Mouse (Mus musculus) left cerebral cortex, postnatal 25 days (tissue): ENCODE results near the gene Cacnb4. TPM values are rescaled to one million over a fixed set of nuclear protein-coding genes. Genes with fewer than 3 reads are reported as not detected.
A peak's percentile ranks its signal among the peaks of the same experiment; 100 is the strongest.

Experiments used
- DNase-seq, 2 experiments: peaks; one replicate each; pipeline ENCODE4 v3.0.0; 2022; ENCODE audit warnings: low spot score in 2 of 2, mixed read lengths in 1 of 2
- intact Hi-C: fragments of 180-260 bp; cut with DNase I; formaldehyde crosslinking; loops from one replicate; pipeline ENCODE4 v1.15.1; 2025
- total RNA-seq, 2 experiments: library from RNA; stranded (reverse); gene quantifications; 2 replicates each; pipeline ENCODE4 v1.2.3; 2021

The Cacnb4 gene
- total RNA-seq, 2 experiments from 2014 or later: 168 to 178 TPM

- intact Hi-C loops: no loop called here
- DNase-seq: no peak
Measured at GRCm38 (mm10) chr2:52448916-52449315, 227.7 kb downstream of the Cacnb4 start.

GRCm38 (mm10) chr2:52446648-52447047 is 230.0 kb downstream of the Cacnb4 start:
- DNase-seq: no peak
- intact Hi-C loops: no loop called here

GRCm38 (mm10) chr2:52442125-52442524 is 234.5 kb downstream of the Cacnb4 start:
- intact Hi-C loops: no loop called here
- DNase-seq: no peak

GRCm38 (mm10) chr2:52440420-52441015 is 236.1 kb downstream of the Cacnb4 start:
- intact Hi-C loops: no loop called here
- no peak for DNase-seq

GRCm38 (mm10) chr2:52438437-52438836 is 238.2 kb downstream of the Cacnb4 start:
- no peak for DNase-seq
- intact Hi-C loops: no loop called here

- no peak for DNase-seq
- intact Hi-C loops: no loop called here
Measured at GRCm38 (mm10) chr2:52438013-52438412, 238.6 kb downstream of the Cacnb4 start.

GRCm38 (mm10) chr2:52435919-52436632 is 240.6 kb downstream of the Cacnb4 start:
- DNase-seq: no peak
- intact Hi-C loops: no loop called here

- DNase-seq: no peak
- intact Hi-C loops: no loop called here
Measured at GRCm38 (mm10) chr2:52433365-52433764, 243.3 kb downstream of the Cacnb4 start.

GRCm38 (mm10) chr2:52427383-52427782 is 249.2 kb downstream of the Cacnb4 start:
- intact Hi-C loops: no loop called here

GRCm38 (mm10) chr2:52426041-52426440 is 250.6 kb downstream of the Cacnb4 start:
- DNase-seq: no peak
- intact Hi-C loops: no loop called here

More at GRCm38 (mm10) chr2:52427383-52427782, 249.2 kb downstream of the Cacnb4 start:
- no peak for DNase-seq

GRCm38 (mm10) chr2:52425523-52425795 is 251.2 kb downstream of the Cacnb4 start:
- DNase-seq: no peak
- intact Hi-C loops: no loop called here

GRCm38 (mm10) chr2:52424747-52425522 is 251.7 kb downstream of the Cacnb4 start, which contains the start of gene Arl5a:
Gene Arl5a (minus strand): TSS chr2:52424901.
- DNase-seq: peak; percentile 95
- intact Hi-C loops: loop anchor here (5.0 kb wide), 1 partner anchor 167 kb away; no protein-coding TSS in a partner anchor

GRCm38 (mm10) chr2:52424248-52424728 is 252.3 kb downstream of the Cacnb4 start:
- DNase-seq: peak in 1 of 2 experiments; percentile 26
- intact Hi-C loops: loop anchor here (5.0 kb wide), 1 partner anchor 168 kb away; no protein-coding TSS in a partner anchor

- intact Hi-C loops: loop anchor here (5.0 kb wide), 1 partner anchor 169 kb away; no protein-coding TSS in a partner anchor
- DNase-seq: peak in 1 of 2 experiments; percentile 37
Measured at GRCm38 (mm10) chr2:52423611-52424247, 252.9 kb downstream of the Cacnb4 start.

GRCm38 (mm10) chr2:52422871-52423610 is 253.6 kb downstream of the Cacnb4 start:
- intact Hi-C loops: loop anchor here (5.0 kb wide), 1 partner anchor 169 kb away; no protein-coding TSS in a partner anchor
- DNase-seq: no peak

- intact Hi-C loops: loop anchor here (5.0 kb wide), 1 partner anchor 171 kb away; no protein-coding TSS in a partner anchor
Measured at GRCm38 (mm10) chr2:52421197-52421596, 255.4 kb downstream of the Cacnb4 start.

GRCm38 (mm10) chr2:52420001-52420710 is 256.5 kb downstream of the Cacnb4 start:
- intact Hi-C loops: loop anchor here (5.0 kb wide), 1 partner anchor 172 kb away; no protein-coding TSS in a partner anchor

More at GRCm38 (mm10) chr2:52421197-52421596, 255.4 kb downstream of the Cacnb4 start:
- no peak for DNase-seq

GRCm38 (mm10) chr2:52419295-52419694 is 257.3 kb downstream of the Cacnb4 start:
- DNase-seq: no peak
- intact Hi-C loops: no loop called here

More at GRCm38 (mm10) chr2:52420001-52420710, 256.5 kb downstream of the Cacnb4 start:
- DNase-seq: no peak
